Mouse (Mus musculus): ENCODE results near the gene Arap1. TPM values are rescaled to one million over a fixed set of nuclear protein-coding genes. Genes with fewer than 3 reads are reported as not detected.

Gene Arap1
- total RNA-seq (2014; rRNA removed) (19.2 and 44.0 TPM in 2 replicates), polyA plus RNA-seq (2015; fragmentation: Nextera tagmentation; extraction: Ambion mirVana) (9.2 and 10.5 TPM in 2 replicates)

- Histone ChIP-seq H3K36me3 (ENCODE audit: insufficient read depth, low read length) (no peaks in the 10 kb centered on the region), H3K9me3 (ENCODE audit: low read length) (no peaks in the 10 kb centered on the region), H3K4me1 (ENCODE audit: insufficient read depth, low read length) (peaks cover 4% of the 10 kb centered on the region; the same call in 1 of the 2 replicates), H3K4me2 (ENCODE audit: low read depth, low read length) (peak within 1 kb of the TSS; percentile 96), H3K27ac (peak within 1 kb of the TSS; percentile 62), H3K4me3 (ENCODE audit: low read length) (peak within 1 kb of the TSS; percentile 56), H3K27me3 (ENCODE audit: insufficient read depth, low read length) (no peaks in the 10 kb centered on the region), H3K9ac (replicated peaks; ENCODE audit: low read length) (peak within 1 kb of the TSS; percentile 51)
- ATAC-seq = peak; percentile 72
- WGBS = under 1% methylated on average over 32 of the region's 35 CpGs
- DNase-seq (ENCODE audit: low spot score) = peak; percentile 70
- no peak for TF ChIP-seq CTCF (IDR thresholded peaks at IDR 0.05; ENCODE audit: low read depth)
Observed at GRCm38 (mm10) chr7:101347767-101348270, at the start of gene Arap1. TSS of gene Arap1 (plus strand) at chr7:101348067.

DNA sequence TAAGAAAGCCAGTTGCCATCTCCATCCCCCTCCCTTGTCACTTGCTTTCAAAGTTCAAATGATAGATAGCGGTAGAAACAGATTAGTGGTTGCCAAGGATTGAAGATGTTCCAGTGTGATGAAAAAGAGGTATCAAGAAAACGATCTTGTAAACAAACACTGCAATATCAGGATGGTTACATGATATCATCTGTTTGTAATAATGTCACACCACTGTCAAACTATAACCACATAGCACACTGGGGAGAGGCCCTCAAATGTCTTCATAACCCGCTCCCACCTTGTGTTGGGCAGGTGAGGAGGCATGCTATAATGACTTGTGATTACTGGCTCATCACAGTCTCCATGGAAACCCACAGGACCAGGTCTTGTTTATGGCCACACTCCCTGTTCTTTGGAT, 49.5 kb upstream of the Arap1 start:
- DNase-seq (ENCODE audit: low spot score) = no peak
- H3K4me2 ChIP-seq (ENCODE audit: low read depth, low read length) = no peak overlapping the region
- ATAC-seq = no peak
- H3K4me1 ChIP-seq (ENCODE audit: insufficient read depth, low read length) = peaks cover 11% of the 10 kb centered on the region; the same call in 1 of the 2 replicates
- no peaks in the 10 kb centered on the region for H3K9me3 ChIP-seq (ENCODE audit: low read length)
- no peaks in the 10 kb centered on the region for H3K36me3 ChIP-seq (ENCODE audit: insufficient read depth, low read length)
- WGBS = 80% methylated on average over 3 of the region's 3 CpGs
- H3K27ac ChIP-seq = no peak overlapping the region
- no peak for TF ChIP-seq CTCF (IDR thresholded peaks at IDR 0.05; ENCODE audit: low read depth)
- H3K4me3 ChIP-seq (ENCODE audit: low read length) = no peak overlapping the region
- H3K27me3 ChIP-seq (ENCODE audit: insufficient read depth, low read length) = no peaks in the 10 kb centered on the region
- H3K9ac ChIP-seq (replicated peaks; ENCODE audit: low read length) = no peak overlapping the region

- ATAC-seq = peak; percentile 0; the same call in 1 of the 2 replicates
- H3K4me2 ChIP-seq (ENCODE audit: low read depth, low read length) = peak overlapping the region; percentile 82
- 1% methylated on average over 30 of the region's 30 CpGs for WGBS
Observed at GRCm38 (mm10) chr7:101301361-101301880, 46.4 kb upstream of the Arap1 start.

DNA sequence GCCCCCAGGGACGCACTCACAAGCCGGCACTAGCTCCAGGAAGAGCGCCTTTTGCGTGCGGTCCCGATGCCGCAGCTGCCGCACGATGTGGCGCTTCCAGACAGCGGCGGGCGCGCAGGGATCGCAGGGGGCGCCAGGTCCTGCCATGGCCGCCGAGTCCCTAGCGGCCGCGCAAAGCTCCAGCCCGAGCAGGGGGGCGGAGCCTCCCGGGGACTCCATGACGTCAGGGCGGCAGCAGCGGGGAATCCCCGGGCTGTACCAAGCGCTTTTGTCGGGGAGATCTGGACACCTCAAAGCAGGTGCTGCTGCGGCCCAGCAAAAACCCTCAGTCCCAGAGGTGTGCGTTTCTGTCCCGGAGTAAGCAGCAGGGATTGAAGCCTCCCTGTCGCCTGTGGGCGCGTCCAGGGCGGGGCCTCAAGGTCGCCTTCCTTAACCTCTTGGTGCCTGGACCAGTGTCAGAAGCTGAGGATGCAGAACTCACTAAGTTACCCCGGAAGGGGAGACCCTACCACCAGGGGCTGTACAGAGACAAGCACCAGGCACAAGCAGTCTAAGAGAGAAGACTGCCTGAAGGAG, 45.9 kb upstream of the Arap1 start, which contains the start of gene Atg16l2:
Gene Atg16l2, minus strand, starts transcription at position 371 of the 576 bp plus-strand sequence.
- DNase-seq (ENCODE audit: low spot score) (peak; percentile 93), ATAC-seq (peak; percentile 94)
- Histone ChIP-seq H3K4me2 (ENCODE audit: low read depth, low read length) (peak within 1 kb of the TSS; percentile 82), H3K36me3 (ENCODE audit: insufficient read depth, low read length) (no peaks in the 10 kb centered on the region), H3K27ac (peak within 1 kb of the TSS; percentile 69; the same call in 1 of the 2 replicates), H3K4me3 (ENCODE audit: low read length) (peak within 1 kb of the TSS; percentile 73), H3K27me3 (ENCODE audit: insufficient read depth, low read length) (no peaks in the 10 kb centered on the region), H3K9ac (replicated peaks; ENCODE audit: low read length) (peak within 1 kb of the TSS; percentile 60), H3K9me3 (ENCODE audit: low read length) (no peaks in the 10 kb centered on the region), H3K4me1 (ENCODE audit: insufficient read depth, low read length) (0 out of 2 replicates have a peak, but pooled peaks cover 1% of the 10 kb centered on the region)
- 0% methylated on average over 33 of the region's 39 CpGs for WGBS
- peak; percentile 52 for TF ChIP-seq CTCF (IDR thresholded peaks at IDR 0.05; ENCODE audit: low read depth)

More at GRCm38 (mm10) chr7:101301361-101301880, 46.4 kb upstream of the Arap1 start:
- no peaks in the 10 kb centered on the region for H3K9me3 ChIP-seq (ENCODE audit: low read length)
- H3K36me3 ChIP-seq (ENCODE audit: insufficient read depth, low read length) = no peaks in the 10 kb centered on the region
- TF ChIP-seq CTCF (IDR thresholded peaks at IDR 0.05; ENCODE audit: low read depth) = no peak
- H3K4me1 ChIP-seq (ENCODE audit: insufficient read depth, low read length) = 0 out of 2 replicates have a peak, but pooled peaks cover 5% of the 10 kb centered on the region
- peak overlapping the region; percentile 69; the same call in 1 of the 2 replicates for H3K27ac ChIP-seq
- H3K9ac ChIP-seq (replicated peaks; ENCODE audit: low read length) = peak overlapping the region; percentile 60
- peak; percentile 75 for DNase-seq (ENCODE audit: low spot score)
- no peaks in the 10 kb centered on the region for H3K27me3 ChIP-seq (ENCODE audit: insufficient read depth, low read length)
- H3K4me3 ChIP-seq (ENCODE audit: low read length) = peak overlapping the region; percentile 73

- Histone ChIP-seq H3K27me3 (ENCODE audit: insufficient read depth, low read length) (no peaks in the 10 kb centered on the region), H3K9ac (replicated peaks; ENCODE audit: low read length) (peak overlapping the region; percentile 60), H3K4me2 (ENCODE audit: low read depth, low read length) (peak overlapping the region; percentile 82), H3K4me3 (ENCODE audit: low read length) (peak overlapping the region; percentile 73), H3K4me1 (ENCODE audit: insufficient read depth, low read length) (no peaks in the 10 kb centered on the region), H3K27ac (peak overlapping the region; percentile 69; the same call in 1 of the 2 replicates), H3K9me3 (ENCODE audit: low read length) (no peaks in the 10 kb centered on the region), H3K36me3 (ENCODE audit: insufficient read depth, low read length) (no peaks in the 10 kb centered on the region)
- no peak for DNase-seq (ENCODE audit: low spot score)
- no peak for TF ChIP-seq CTCF (IDR thresholded peaks at IDR 0.05; ENCODE audit: low read depth)
- ATAC-seq = no peak
- WGBS = 23% methylated on average over 7 of the region's 7 CpGs
Observed at GRCm38 (mm10) chr7:101302691-101303090, 45.2 kb upstream of the Arap1 start.

DNA sequence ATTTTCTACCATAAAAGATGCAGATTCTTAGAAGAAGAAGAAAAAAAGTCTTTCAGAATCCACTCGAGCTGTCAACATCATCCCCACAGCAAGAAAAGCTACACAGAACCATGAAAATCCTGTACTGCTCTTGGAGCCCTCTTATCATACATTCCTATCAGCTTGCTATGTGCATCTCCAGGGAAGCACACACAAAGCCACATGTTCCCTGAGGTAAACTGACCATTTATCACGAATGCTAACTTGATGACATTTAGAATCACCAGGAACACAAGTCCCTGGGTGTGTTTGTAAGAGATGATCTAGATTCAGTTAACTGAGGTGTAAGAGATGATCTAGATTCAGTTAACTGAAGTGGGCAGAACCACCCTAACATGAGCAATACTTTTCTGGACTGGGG, 41.0 kb upstream of the Arap1 start:
- Histone ChIP-seq H3K36me3 (ENCODE audit: insufficient read depth, low read length) (no peaks in the 10 kb centered on the region), H3K9ac (replicated peaks; ENCODE audit: low read length) (no peak overlapping the region), H3K9me3 (ENCODE audit: low read length) (no peaks in the 10 kb centered on the region), H3K27ac (no peak overlapping the region), H3K4me1 (ENCODE audit: insufficient read depth, low read length) (no peaks in the 10 kb centered on the region), H3K4me2 (ENCODE audit: low read depth, low read length) (no peak overlapping the region), H3K27me3 (ENCODE audit: insufficient read depth, low read length) (no peaks in the 10 kb centered on the region), H3K4me3 (ENCODE audit: low read length) (no peak overlapping the region)
- no peak for DNase-seq (ENCODE audit: low spot score)
- no peak for TF ChIP-seq CTCF (IDR thresholded peaks at IDR 0.05; ENCODE audit: low read depth)
- ATAC-seq = no peak
- 53% methylated on average over 2 of the region's 2 CpGs for WGBS

All from hindbrain, postnatal 0 days (tissue).